Mouse (Mus musculus) stomach, postnatal 0 days (tissue): ENCODE results near the gene Scn11a. TPM values are rescaled to one million over a fixed set of nuclear protein-coding genes. Genes with fewer than 3 reads are reported as not detected.

Source experiments
- ATAC-seq: fragments of 200-750 bp; cut with Nextera tagmentation; 2 replicates; pipeline ENCODE4 v1.8.0; 2017; ENCODE audit not compliant: low FRiP score, low TSS enrichment
- DNase-seq: peaks from one replicate; pipeline ENCODE4 v3.0.0-alpha.2; 2016; ENCODE audit warnings: low spot score
- H3K27ac ChIP-seq: fragments of 300-500 bp; sonication (generic); replicated peaks from 2 replicates; pipeline ENCODE4 v1.5.1; 2014; ENCODE audit warnings: mild to moderate bottlenecking, control low read depth
- H3K27me3 ChIP-seq: fragments of 300-500 bp; sonication (generic); 2 replicates; pipeline ENCODE4 v1.6.1; 2014; ENCODE audit warnings: low read length; ENCODE audit not compliant: control insufficient read depth, insufficient read depth
- H3K36me3 ChIP-seq: fragments of 300-500 bp; sonication (generic); 2 replicates; pipeline ENCODE4 v1.6.1; 2014; ENCODE audit warnings: low read length, mixed read lengths; ENCODE audit not compliant: control insufficient read depth, insufficient read depth
- H3K4me1 ChIP-seq: fragments of 300-500 bp; sonication (generic); replicated peaks from 2 replicates; pipeline ENCODE4 v1.6.1; 2014; ENCODE audit warnings: antibody characterized with exemption; ENCODE audit not compliant: control insufficient read depth, insufficient read depth
- H3K4me2 ChIP-seq: fragments of 300-500 bp; sonication (generic); replicated peaks from 2 replicates; pipeline ENCODE4 v1.6.1; 2014; ENCODE audit warnings: low read depth, mild to moderate bottlenecking, control low read depth, moderate library complexity
- H3K4me3 ChIP-seq: fragments of 300-500 bp; sonication (generic); 2 replicates; pipeline ENCODE4 v1.5.1; 2014; ENCODE audit warnings: low read depth, low read length, control low read depth
- H3K9ac ChIP-seq: fragments of 300-500 bp; sonication (generic); 2 replicates; pipeline ENCODE4 v1.6.1; 2014; ENCODE audit warnings: mild to moderate bottlenecking, low read length, control low read depth, mixed read lengths
- H3K9me3 ChIP-seq: fragments of 300-500 bp; sonication (generic); 2 replicates; pipeline ENCODE4 v1.6.1; 2016; ENCODE audit warnings: low read length; ENCODE audit not compliant: control insufficient read depth
- CTCF ChIP-seq: IDR thresholded peaks from 2 replicates; pipeline ENCODE4 v1.5.1; 2016; ENCODE audit warnings: antibody characterized with exemption, low read depth, mild to moderate bottlenecking, moderate library complexity
- EP300 ChIP-seq: optimal IDR thresholded peaks from 2 replicates; pipeline ENCODE3; 2016; ENCODE audit warnings: antibody characterized with exemption
- WGBS: fragments of 180-500 bp; shearing (Covaris S2); extraction: QIAGEN DNeasy Blood & Tissue Kit; methylation state at CpG from one replicate; pipeline ENCODE4 v1.1.7; 2014; 5-methylcytosine and 5-hydroxymethylcytosine counted together
- polyA plus RNA-seq: library from polyadenylated mRNA; unstranded; fragments of >200 nt; fragmentation: Nextera tagmentation; extraction: Ambion mirVana; gene quantifications from 2 replicates; pipeline ENCODE4 v1.2.1, GENCODE M21; 2015

The Scn11a gene
- polyA plus RNA-seq: 0.01 and 0.04 TPM in 2 replicates

DNA sequence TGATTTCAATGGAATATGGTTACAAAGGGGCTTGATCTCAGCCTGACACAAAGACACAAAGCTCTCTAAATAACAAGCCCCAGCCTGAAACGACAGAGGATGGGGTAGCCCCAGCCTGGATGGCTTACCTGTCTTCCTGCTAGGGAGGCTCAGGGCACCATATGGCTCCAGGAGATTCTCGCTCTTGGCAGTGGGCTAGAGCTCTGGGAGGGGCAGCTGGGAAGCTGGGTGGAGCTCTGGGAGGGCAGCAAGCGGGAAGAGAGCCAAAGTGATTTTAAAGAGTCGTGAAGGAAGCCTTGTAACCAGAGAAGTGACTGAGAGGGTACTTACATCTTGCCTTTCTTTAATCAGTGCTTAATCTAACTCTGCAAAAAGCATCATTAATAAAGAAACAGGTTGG is at the start of gene Scn11a:
Scn11a (minus strand) TSS at position 160 of the 400 bp plus-strand sequence.
- Histone ChIP-seq H3K27ac (no peak within 1 kb of the TSS), H3K36me3 (no peaks in the 10 kb centered on the region), H3K4me2 (no peak within 1 kb of the TSS), H3K4me1 (no peaks in the 10 kb centered on the region), H3K27me3 (no peaks in the 10 kb centered on the region), H3K9ac (no peak within 1 kb of the TSS), H3K4me3 (no peak within 1 kb of the TSS), H3K9me3 (no peaks in the 10 kb centered on the region)
- TF ChIP-seq EP300: no peak
- TF ChIP-seq CTCF: no peak
- 31% methylated on average over 4 of the region's 4 CpGs for WGBS
- DNase-seq (no peak), ATAC-seq (no peak)

GRCm38 (mm10) chr9:119854170-119854569 is 28.9 kb upstream of the Scn11a start:
- H3K4me2 ChIP-seq: no peak overlapping the region

GRCm38 (mm10) chr9:119853071-119853846 is 28.0 kb upstream of the Scn11a start:
- Histone ChIP-seq H3K4me3 (no peak overlapping the region), H3K27ac (no peak overlapping the region), H3K36me3 (no peaks in the 10 kb centered on the region), H3K4me2 (no peak overlapping the region), H3K4me1 (no peaks in the 10 kb centered on the region), H3K9ac (no peak overlapping the region), H3K9me3 (no peaks in the 10 kb centered on the region), H3K27me3 (no peaks in the 10 kb centered on the region)
- ATAC-seq (no peak), DNase-seq (no peak)
- 51% methylated on average over 2 of the region's 2 CpGs for WGBS
- TF ChIP-seq CTCF (no peak), EP300 (no peak)

More at GRCm38 (mm10) chr9:119854170-119854569, 28.9 kb upstream of the Scn11a start:
- 48% methylated on average over 8 of the region's 8 CpGs for WGBS
- Histone ChIP-seq H3K9ac (no peak overlapping the region), H3K4me1 (no peaks in the 10 kb centered on the region), H3K27ac (no peak overlapping the region), H3K27me3 (no peaks in the 10 kb centered on the region), H3K36me3 (no peaks in the 10 kb centered on the region), H3K9me3 (no peaks in the 10 kb centered on the region), H3K4me3 (no peak overlapping the region)
- peak; percentile 38; the same call in 1 of the 2 replicates for ATAC-seq
- DNase-seq: no peak
- TF ChIP-seq EP300 (no peak), CTCF (no peak)

DNA sequence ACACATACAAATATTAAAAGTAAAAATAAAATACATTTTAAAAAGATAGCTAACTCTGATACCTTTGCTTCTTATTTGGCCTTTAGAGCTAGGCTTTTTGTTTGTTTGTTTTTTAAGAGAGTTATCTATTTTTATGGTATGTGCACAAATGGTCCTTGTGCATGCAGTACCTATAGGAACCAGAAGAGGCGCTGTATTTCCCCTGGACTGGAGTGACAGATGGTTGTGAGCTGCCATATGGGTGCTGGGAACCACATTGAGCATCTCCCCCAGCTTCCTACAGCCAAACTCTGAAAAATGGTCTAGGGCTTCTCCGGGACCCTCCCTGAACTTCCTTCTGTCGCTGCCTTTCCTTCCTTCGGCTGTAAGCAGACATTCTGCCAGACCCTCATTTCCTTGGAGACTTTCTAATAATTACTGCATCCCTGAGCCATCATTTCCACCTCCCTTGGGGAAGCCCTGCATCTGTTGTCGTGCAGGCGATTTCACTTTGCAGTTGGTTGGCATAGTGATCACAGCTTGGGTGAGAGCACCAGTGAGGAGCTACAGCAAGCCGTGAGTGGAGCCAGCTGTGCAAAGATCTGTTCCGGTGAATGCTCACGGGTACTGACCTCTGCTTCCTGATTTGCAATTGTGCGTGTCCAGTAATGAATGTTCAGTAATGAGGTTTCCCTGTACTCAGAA is 27.2 kb upstream of the Scn11a start:
- ATAC-seq (no peak), DNase-seq (no peak)
- H3K27me3 ChIP-seq: no peaks in the 10 kb centered on the region
- H3K9ac ChIP-seq: no peak overlapping the region
- no peak overlapping the region for H3K4me2 ChIP-seq
- no peaks in the 10 kb centered on the region for H3K4me1 ChIP-seq
- H3K9me3 ChIP-seq: no peaks in the 10 kb centered on the region
- H3K4me3 ChIP-seq: no peak overlapping the region
- no peaks in the 10 kb centered on the region for H3K36me3 ChIP-seq
- WGBS: 71% methylated on average over 10 of the region's 10 CpGs
- H3K27ac ChIP-seq: no peak overlapping the region
- TF ChIP-seq EP300: no peak
- peak; percentile 28 for TF ChIP-seq CTCF

GRCm38 (mm10) chr9:119849214-119849613 is 24.0 kb upstream of the Scn11a start:
- WGBS: 23% methylated on average over 8 of the region's 8 CpGs
- H3K9ac ChIP-seq: no peak overlapping the region
- no peak for TF ChIP-seq CTCF
- TF ChIP-seq EP300: no peak
- ATAC-seq (no peak), DNase-seq (no peak)
- no peaks in the 10 kb centered on the region for H3K9me3 ChIP-seq
- no peak overlapping the region for H3K4me2 ChIP-seq
- no peaks in the 10 kb centered on the region for H3K27me3 ChIP-seq
- H3K27ac ChIP-seq: no peak overlapping the region
- H3K4me3 ChIP-seq: no peak overlapping the region
- no peaks in the 10 kb centered on the region for H3K36me3 ChIP-seq
- no peaks in the 10 kb centered on the region for H3K4me1 ChIP-seq

- Histone ChIP-seq H3K9me3 (no peaks in the 10 kb centered on the region), H3K4me2 (no peak overlapping the region), H3K9ac (no peak overlapping the region), H3K4me3 (no peak overlapping the region), H3K4me1 (no peaks in the 10 kb centered on the region), H3K36me3 (no peaks in the 10 kb centered on the region), H3K27ac (no peak overlapping the region), H3K27me3 (no peaks in the 10 kb centered on the region)
- no peak for DNase-seq
- WGBS: 46% methylated on average over 7 of the region's 7 CpGs
- ATAC-seq: no peak
- no peak for TF ChIP-seq EP300
- no peak for TF ChIP-seq CTCF
These were observed 23.4 kb upstream of the Scn11a start for GRCm38 (mm10) chr9:119848671-119849070.
